ENCODE assay signal across 27 mouse cellular contexts in the genomic region with DNA sequence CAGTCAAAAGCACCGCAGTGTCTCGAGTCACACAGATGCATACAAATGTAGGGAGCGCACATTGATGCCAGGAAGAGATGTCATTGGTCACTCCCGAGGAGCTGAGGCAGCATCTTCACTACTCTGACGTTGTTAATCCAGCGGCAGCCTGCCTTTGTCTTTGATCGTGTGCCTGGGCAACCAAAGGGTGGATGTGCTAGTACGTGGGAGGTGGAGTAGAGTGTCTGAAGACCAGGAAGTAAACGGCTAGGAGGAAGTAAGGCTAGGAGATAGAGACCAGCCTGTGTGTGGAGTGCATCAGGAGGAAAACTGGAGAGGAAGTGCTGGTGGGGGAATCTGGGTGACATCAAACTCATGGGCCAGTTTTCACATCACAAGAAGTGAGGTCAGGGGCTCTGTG. TPM values are rescaled to one million over a fixed set of nuclear protein-coding genes. Genes with fewer than 3 reads are reported as not detected.
DNase-seq lines count a peak whose midpoint lies in the region; ATAC-seq lines count a peak whose summit lies in the region.
"Had no signal": no experiment of that assay in that cellular context is flagged by ENCODE, and none has a peak within 500 bp of the region (broad histone marks: within the 10 kb centered on the region; RNA-seq: fewer than 3 reads in every experiment).

No protein-coding gene starts in this region.

- DNase-seq in liver: no peak
- peak; percentile 32 for DNase-seq in CD4-positive, CD25-positive, alpha-beta regulatory T cell, adult 2 months (ENCODE audit: low read depth, low spot score)
- no peak for DNase-seq in ovary, postnatal 10 days (ENCODE audit: low spot score)
- DNase-seq in retina, embryonic 14.5 days (ENCODE audit: low spot score): no peak
- DNase-seq: adrenal gland, postnatal 36 days; cerebellum, adult 11 months; cerebellum, adult 9-11 months; gastrocnemius, postnatal 10 days; heart, adult 11 months; kidney, adult 11 months; kidney, postnatal 36 days; layer of hippocampus, postnatal 36 days; lung, postnatal 4 days; thymus, adult 2 months; thymus, postnatal 4 days had no signal

- 0 out of 2 replicates have a peak overlapping the region, but pooled peaks have one; percentile 25 for H3K27ac ChIP-seq in liver, embryonic 12.5 days
- H3K27ac ChIP-seq: forebrain, embryonic 13.5 days; kidney, embryonic 15.5 days; limb, embryonic 12.5 days; liver, embryonic 14.5 days; neural tube, embryonic 12.5 days; stomach, embryonic 15.5 days had no signal

- H3K36me3 ChIP-seq in liver, embryonic 12.5 days: peaks cover 97% of the 10 kb centered on the region
- H3K36me3 ChIP-seq: neural tube, embryonic 12.5 days; stomach, embryonic 15.5 days had no signal

- no peak for ATAC-seq in liver, embryonic 12.5 days
- ATAC-seq in activated CD4-positive, CD25-positive, alpha-beta regulatory T cell, adult 4 months: peak; percentile 49
- ATAC-seq in megakaryocyte progenitor cell, adult 5-6 weeks (replicated peaks; ENCODE audit: poor library complexity): peak; percentile 44
- ATAC-seq: forebrain, embryonic 13.5 days; hindbrain, embryonic 16.5 days had no signal

- WGBS in liver, embryonic 12.5 days (ENCODE audit: insufficient replicate concordance): 47% methylated on average over 9 of the region's 9 CpGs

- H3K27me3 ChIP-seq in liver, embryonic 12.5 days (replicated peaks): no peaks in the 10 kb centered on the region
- H3K27me3 ChIP-seq: CH12.LX; forebrain, embryonic 13.5 days; kidney, embryonic 15.5 days; limb, embryonic 12.5 days; neural tube, embryonic 12.5 days; stomach, embryonic 15.5 days had no signal

- H3K4me1 ChIP-seq in liver, embryonic 12.5 days: peaks cover 4% of the 10 kb centered on the region; the same call in 1 of the 2 replicates
- H3K4me1 ChIP-seq: forebrain, embryonic 13.5 days; limb, embryonic 12.5 days; stomach, embryonic 15.5 days had no signal

- no peak overlapping the region for H3K4me2 ChIP-seq in liver, embryonic 12.5 days
- H3K4me2 ChIP-seq: forebrain, embryonic 13.5 days; heart, embryonic 11.5 days; kidney, embryonic 15.5 days; limb, embryonic 12.5 days; neural tube, embryonic 12.5 days; stomach, embryonic 15.5 days had no signal

- no peak overlapping the region for H3K4me3 ChIP-seq in liver, embryonic 12.5 days
- H3K4me3 ChIP-seq: forebrain, embryonic 13.5 days; kidney, embryonic 15.5 days; limb, embryonic 12.5 days; neural tube, embryonic 12.5 days; stomach, embryonic 15.5 days had no signal

- no peak overlapping the region for H3K9ac ChIP-seq in liver, embryonic 12.5 days
- H3K9ac ChIP-seq: forebrain, embryonic 13.5 days; kidney, embryonic 15.5 days; limb, embryonic 12.5 days; liver, embryonic 14.5 days; neural tube, embryonic 12.5 days; stomach, embryonic 15.5 days had no signal

- no peaks in the 10 kb centered on the region for H3K9me3 ChIP-seq in liver, embryonic 12.5 days (replicated peaks)
- H3K9me3 ChIP-seq: forebrain, embryonic 13.5 days; kidney, embryonic 15.5 days; limb, embryonic 12.5 days; neural tube, embryonic 12.5 days; stomach, embryonic 15.5 days had no signal

RNA-seq across cellular contexts. Expression of a gene that starts 52.0 kb away (rescaled TPM):
- 55.8 and 58.4 TPM in 2 replicates for polyA plus RNA-seq in liver, embryonic 12.5 days (2016; fragmentation: Nextera tagmentation; extraction: Ambion mirVana)
- 10 to 100 TPM in 1 of 2 experiments, 1 to 10 TPM in 1; 7.2 to 10.2 TPM for polyA plus RNA-seq in activated CD4-positive, CD25-positive, alpha-beta regulatory T cell, adult 4 months (2017; shearing (Covaris generic))
- 21.5 and 29.3 TPM in 2 replicates for total RNA-seq in megakaryocyte progenitor cell, adult 5-6 weeks (2015)
- total RNA-seq in megakaryocyte progenitor cell, adult 5-6 weeks (2017): 22.3 and 49.3 TPM in 2 replicates
